Mouse (Mus musculus) left cerebral cortex, adult 2 months (tissue): Measurements from ENCODE around the gene Tra2a. TPM values are rescaled to one million over a fixed set of nuclear protein-coding genes. Genes with fewer than 3 reads are reported as not detected.

Source experiments
- DNase-seq, 2 experiments: peaks; one replicate each; pipeline ENCODE4 v3.0.0; 2021 to 2022; ENCODE audit warnings: low spot score in 2 of 2, mixed read lengths in 1 of 2; ENCODE audit errors: extremely low spot score in 1 of 2
- H3K27ac ChIP-seq: fragments of 200-600 bp; 2 replicates; pipeline ENCODE4 v1.8.1; 2022
- H3K4me3 ChIP-seq: fragments of 200-600 bp; 2 replicates; pipeline ENCODE4 v1.8.1; 2022
- CTCF ChIP-seq: fragments of 200-600 bp; IDR thresholded peaks from 2 replicates; pipeline ENCODE4 v1.8.1; 2022; ENCODE audit warnings: antibody characterized with exemption, mild to moderate bottlenecking, moderate library complexity
- intact Hi-C: fragments of 180-260 bp; cut with DNase I; formaldehyde crosslinking; loops from one replicate; pipeline ENCODE4 v1.15.1; 2025
- total RNA-seq, 2 experiments: library from RNA; stranded (reverse); gene quantifications; 2 replicates each; pipeline ENCODE4 v1.2.3; 2021

Tra2a gene
- total RNA-seq, 2 experiments from 2014 or later = 75.5 to 90.0 TPM

- no peak for DNase-seq
- intact Hi-C loops = no loop called here
- no peak for TF ChIP-seq CTCF
- no peak overlapping the region for H3K27ac ChIP-seq
- no peak overlapping the region for H3K4me3 ChIP-seq
These were observed 68.6 kb downstream of the Tra2a start for GRCm38 (mm10) chr6:49195188-49195587.

- no peak overlapping the region for H3K4me3 ChIP-seq
- DNase-seq = no peak
- TF ChIP-seq CTCF = no peak
- H3K27ac ChIP-seq = no peak overlapping the region
- intact Hi-C loops = no loop called here
These were observed 69.3 kb downstream of the Tra2a start for GRCm38 (mm10) chr6:49194536-49194935.

Other genes with a start within 250 kb of the Tra2a start
- gene Gpnmb, start 227.5 kb downstream of the Tra2a start, total RNA-seq = 1 to 10 TPM; 1.3 to 2.5 TPM
- gene Malsu1, start 190.2 kb downstream of the Tra2a start, total RNA-seq = 10 to 100 TPM; 25.9 to 30.6 TPM
- under 1 TPM in 1 of 2 experiments, not detected in 1; 0.35 TPM for gene Igf2bp3, start 49.1 kb downstream of the Tra2a start, total RNA-seq
- gene Ccdc126, start 55.2 kb upstream of the Tra2a start, total RNA-seq = 1 to 10 TPM; 7.9 to 9.0 TPM
- gene Fam221a, start 103.7 kb upstream of the Tra2a start, total RNA-seq = 1 to 10 TPM; 1.2 to 1.4 TPM
- gene Stk31, start 131.6 kb upstream of the Tra2a start, total RNA-seq = 1 to 10 TPM; 1.5 to 1.7 TPM